Mouse (Mus musculus) MEL (cell line): ENCODE results near the gene Otoa. TPM values are rescaled to one million over a fixed set of nuclear protein-coding genes. Genes with fewer than 3 reads are reported as not detected.

Experiments
- DNase-seq: peaks from one replicate; pipeline ENCODE4 v3.0.0; 2011; ENCODE audit warnings: low read depth, low spot score
- H3K27ac ChIP-seq: 2 replicates; pipeline ENCODE4 v1.5.1; 2012; ENCODE audit warnings: low read depth, mild to moderate bottlenecking, control low read depth, low read length, moderate library complexity; ENCODE audit not compliant: control insufficient read depth
- H3K27me3 ChIP-seq, 2 experiments: fragments of 150-350 bp in 1 of 2; sonication (generic) in 1 of 2; 2 replicates each; pipeline ENCODE4 v1.6.1; 2012; ENCODE audit warnings: low read length in 2 of 2, mild to moderate bottlenecking in 2 of 2, improper control_type of control experiment in 1 of 2, moderate library complexity in 1 of 2; ENCODE audit not compliant: insufficient read depth in 2 of 2, control insufficient read depth in 1 of 2
- H3K36me3 ChIP-seq, 2 experiments: 2 replicates each; pipeline ENCODE4 v1.6.1; 2012 to 2014; ENCODE audit warnings: low read length in 2 of 2, improper control_type of control experiment in 1 of 2, inconsistent platforms in 1 of 2, mild to moderate bottlenecking in 1 of 2; ENCODE audit not compliant: insufficient read depth in 2 of 2, control insufficient read depth in 1 of 2
- H3K4me1 ChIP-seq, 2 experiments: fragments of 150-350 bp in 1 of 2; sonication (generic) in 1 of 2; 2 replicates each; pipeline ENCODE4 v1.6.1; 2012; ENCODE audit warnings: low read length in 2 of 2, improper control_type of control experiment in 1 of 2, mild to moderate bottlenecking in 1 of 2; ENCODE audit not compliant: insufficient read depth in 2 of 2, control insufficient read depth in 1 of 2
- H3K4me3 ChIP-seq, 2 experiments: fragments of 150-350 bp in 1 of 2; sonication (generic) in 1 of 2; 2 replicates each; pipeline ENCODE4 v1.5.1; 2012; ENCODE audit warnings: low read depth in 2 of 2, low read length in 2 of 2, mild to moderate bottlenecking in 2 of 2, moderate library complexity in 2 of 2, control low read depth in 1 of 2, improper control_type of control experiment in 1 of 2; ENCODE audit not compliant: control insufficient read depth in 1 of 2, insufficient read depth in 1 of 2
- H3K79me2 ChIP-seq: 2 replicates; pipeline ENCODE4 v1.6.1; 2012; ENCODE audit warnings: mild to moderate bottlenecking, low read length, moderate library complexity; ENCODE audit not compliant: control insufficient read depth, poor library complexity, insufficient read depth
- H3K9ac ChIP-seq: 2 replicates; pipeline ENCODE4 v1.6.1; 2012; ENCODE audit warnings: low read depth, mild to moderate bottlenecking, control low read depth, low read length, moderate library complexity; ENCODE audit not compliant: control insufficient read depth, poor library complexity, severe bottlenecking
- H3K9me3 ChIP-seq: fragments of 150-350 bp; sonication (generic); replicated peaks from 2 replicates; pipeline ENCODE4 v1.6.1; 2012; ENCODE audit warnings: mild to moderate bottlenecking, low read length, improper control_type of control experiment, moderate library complexity; ENCODE audit not compliant: insufficient read depth
- CTCF ChIP-seq, 3 experiments: IDR thresholded peaks in 2 of 3; conservative IDR thresholded peaks in 1 of 3; 2 replicates each; pipeline ENCODE4 v1.5.1; 2011 to 2012; ENCODE audit warnings: low read length in 3 of 3, low read depth in 2 of 3, mild to moderate bottlenecking in 2 of 3, improper control_type of control experiment in 1 of 3, inconsistent platforms in 1 of 3, mixed read lengths in 1 of 3, moderate library complexity in 1 of 3; ENCODE audit not compliant: control insufficient read depth in 1 of 3, insufficient read depth in 1 of 3, poor library complexity in 1 of 3, severe bottlenecking in 1 of 3
- KAT2A ChIP-seq: conservative IDR thresholded peaks from 2 replicates; pipeline ENCODE4 v1.6.1; 2012; ENCODE audit warnings: low read depth, low read length, improper control_type of control experiment, inconsistent platforms
- MAX ChIP-seq: IDR thresholded peaks from 2 replicates; pipeline ENCODE4 v1.6.1; 2011; ENCODE audit warnings: low read length, improper control_type of control experiment
- MAZ ChIP-seq: IDR thresholded peaks from 2 replicates; pipeline ENCODE4 v1.6.1; 2012; ENCODE audit warnings: low read depth, mild to moderate bottlenecking, inconsistent platforms, low read length, improper control_type of control experiment
- MXI1 ChIP-seq: IDR thresholded peaks from 2 replicates; pipeline ENCODE4 v1.6.1; 2011; ENCODE audit warnings: mild to moderate bottlenecking, low read depth, low read length, improper control_type of control experiment
- MYB ChIP-seq: IDR thresholded peaks from 2 replicates; pipeline ENCODE4 v1.6.1; 2011; ENCODE audit warnings: mild to moderate bottlenecking, low read depth, low read length, improper control_type of control experiment
- MYC ChIP-seq: IDR thresholded peaks from 2 replicates; pipeline ENCODE4 v1.6.1; 2011; ENCODE audit warnings: low read depth, mild to moderate bottlenecking, low read length, improper control_type of control experiment, moderate library complexity
- NELFE ChIP-seq: IDR thresholded peaks from 2 replicates; pipeline ENCODE4 v1.6.1; 2011; ENCODE audit warnings: low read depth, low read length, improper control_type of control experiment
- POLR2A ChIP-seq, 2 experiments: IDR thresholded peaks; 2 replicates each; pipeline ENCODE4 v1.6.1; 2011 to 2012; ENCODE audit warnings: low read length in 2 of 2, mild to moderate bottlenecking in 2 of 2, control low read depth in 1 of 2, improper control_type of control experiment in 1 of 2, low read depth in 1 of 2, moderate library complexity in 1 of 2; ENCODE audit not compliant: control insufficient read depth in 1 of 2, insufficient read depth in 1 of 2, poor library complexity in 1 of 2
- RAD21 ChIP-seq: IDR thresholded peaks from 2 replicates; pipeline ENCODE4 v1.6.1; 2011; ENCODE audit warnings: mild to moderate bottlenecking, low read depth, low read length, improper control_type of control experiment
- SIN3A ChIP-seq: IDR thresholded peaks from 2 replicates; pipeline ENCODE4 v1.6.1; 2012; ENCODE audit warnings: low read length, improper control_type of control experiment, inconsistent platforms
- SMC3 ChIP-seq: IDR thresholded peaks from 2 replicates; pipeline ENCODE4 v1.6.1; 2011; ENCODE audit warnings: low read depth, low read length, improper control_type of control experiment
- USF2 ChIP-seq, 2 experiments: IDR thresholded peaks; 2 replicates each; pipeline ENCODE4 v1.6.1; 2011 to 2012; ENCODE audit warnings: improper control_type of control experiment in 2 of 2, low read length in 2 of 2, borderline replicate concordance in 1 of 2, inconsistent platforms in 1 of 2, low read depth in 1 of 2, mild to moderate bottlenecking in 1 of 2; ENCODE audit not compliant: insufficient read depth in 1 of 2
- ZC3H11A ChIP-seq: IDR thresholded peaks from 2 replicates; pipeline ENCODE4 v1.6.1; 2012; ENCODE audit warnings: low read depth, mild to moderate bottlenecking, inconsistent platforms, low read length, improper control_type of control experiment
- ZMIZ1 ChIP-seq: IDR thresholded peaks from 2 replicates; pipeline ENCODE4 v1.6.1; 2012; ENCODE audit warnings: low read depth, mild to moderate bottlenecking, inconsistent platforms, low read length, improper control_type of control experiment, moderate library complexity
- polyA plus RNA-seq, 2 experiments: library from polyadenylated mRNA; stranded (reverse) in 1 of 2; unstranded in 1 of 2; fragments of >175 nt in 1 of 2; fragments of >200 nt in 1 of 2; gene quantifications; 2 replicates each; pipeline versions ENCODE4 v1.2.1 to v1.2.4; 2012; ENCODE audit warnings: low replicate concordance in 2 of 2, low read depth in 1 of 2; ENCODE audit not compliant: insufficient read length in 2 of 2, insufficient read depth in 1 of 2, missing spikeins in 1 of 2
- total RNA-seq: library from RNA; depleted of rRNA; stranded (reverse); fragments of 300-350 nt; gene quantifications from 2 replicates; pipeline ENCODE4 v1.2.3, GENCODE M21; 2012

Gene Otoa
- total and polyA plus RNA-seq, 3 experiments, result 0.04 to 0.23 TPM; not detected in 1

- H3K27me3 ChIP-seq, result no peaks in the 10 kb centered on the region
- no peaks in the 10 kb centered on the region for H3K79me2 ChIP-seq
- no peak overlapping the region for H3K4me3 ChIP-seq
- no peak overlapping the region for H3K27ac ChIP-seq
- H3K36me3 ChIP-seq, result no peaks in the 10 kb centered on the region
- no peaks in the 10 kb centered on the region for H3K4me1 ChIP-seq
- DNase-seq, result no peak
- H3K9ac ChIP-seq, result no peak overlapping the region
- TF ChIP-seq MAX (no peak), SIN3A (no peak)
- H3K9me3 ChIP-seq, result no peaks in the 10 kb centered on the region
Measured at GRCm38 (mm10) chr7:121084840-121085453, 3.5 kb downstream of the Otoa start.

GRCm38 (mm10) chr7:121085500-121085899 is 4.0 kb downstream of the Otoa start:
- H3K9ac ChIP-seq, result no peak overlapping the region

GRCm38 (mm10) chr7:121088745-121089144 is 7.3 kb downstream of the Otoa start:
- Histone ChIP-seq H3K9ac (no peak overlapping the region), H3K27me3 (no peaks in the 10 kb centered on the region), H3K9me3 (no peaks in the 10 kb centered on the region), H3K4me1 (no peaks in the 10 kb centered on the region), H3K4me3 (no peak overlapping the region), H3K36me3 (no peaks in the 10 kb centered on the region), H3K79me2 (no peaks in the 10 kb centered on the region), H3K27ac (no peak overlapping the region)
- TF ChIP-seq MAZ (no peak), NELFE (no peak), ZC3H11A (peak; percentile 50), ZMIZ1 (no peak), SMC3 (peak; percentile 71), CTCF (IDR thresholded peaks at IDR 0.05 in 2 of 3, conservative IDR thresholded peaks at IDR 0.05 in 1 of 3; ENCODE audit: control insufficient read depth in 1 of 3, insufficient read depth in 1 of 3, low read depth in 2 of 3, low read length in 3 of 3, poor library complexity in 1 of 3, severe bottlenecking in 1 of 3) (peak; percentile 50 to 64 (median 62)), USF2 (IDR thresholded peaks at IDR 0.05; ENCODE audit: borderline replicate concordance in 1 of 2, insufficient read depth in 1 of 2, low read depth in 1 of 2, low read length in 2 of 2) (no peak), POLR2A (IDR thresholded peaks at IDR 0.05; ENCODE audit: control insufficient read depth in 1 of 2, insufficient read depth in 1 of 2, low read depth in 1 of 2, low read length in 2 of 2, poor library complexity in 1 of 2) (no peak), RAD21 (peak; percentile 49), MYC (0 out of 2 replicates have a peak, but pooled peaks have one; percentile 21)
- peak; percentile 48 for DNase-seq

More at GRCm38 (mm10) chr7:121085500-121085899, 4.0 kb downstream of the Otoa start:
- H3K27ac ChIP-seq, result no peak overlapping the region
- no peaks in the 10 kb centered on the region for H3K27me3 ChIP-seq
- H3K36me3 ChIP-seq, result no peaks in the 10 kb centered on the region
- no peaks in the 10 kb centered on the region for H3K9me3 ChIP-seq
- DNase-seq, result no peak
- no peaks in the 10 kb centered on the region for H3K4me1 ChIP-seq
- no peak overlapping the region for H3K4me3 ChIP-seq
- H3K79me2 ChIP-seq, result no peaks in the 10 kb centered on the region
- TF ChIP-seq MYB (no peak), MXI1 (no peak), KAT2A (no peak)
- TF ChIP-seq, all 39 proteins: peak for 0
